ENCODE assay signal across 7 mouse cellular contexts in genomic region chr10:84441434-84441785, GRCm38 (mm10). TPM values are rescaled to one million over a fixed set of nuclear protein-coding genes. Genes with fewer than 3 reads are reported as not detected.
DNase-seq lines count a peak whose midpoint lies in the region; ATAC-seq lines count a peak whose summit lies in the region.

No protein-coding gene starts in this region.

- H3K4me1 ChIP-seq in lung, embryonic 16.5 days (replicated peaks; ENCODE audit: control insufficient read depth, insufficient read depth, low read length) = peaks cover 21% of the 10 kb centered on the region
- peaks cover 46% of the 10 kb centered on the region for H3K4me1 ChIP-seq in embryonic facial prominence, embryonic 15.5 days
- peaks cover 25% of the 10 kb centered on the region for H3K4me1 ChIP-seq in stomach, embryonic 14.5 days (ENCODE audit: control insufficient read depth, insufficient read depth, low read length)

- peak overlapping the region; percentile 79 for H3K4me2 ChIP-seq in lung, embryonic 16.5 days (ENCODE audit: low read depth, low read length)
- peak overlapping the region; percentile 64 for H3K4me2 ChIP-seq in embryonic facial prominence, embryonic 15.5 days (replicated peaks)
- H3K4me2 ChIP-seq in stomach, embryonic 14.5 days (replicated peaks; ENCODE audit: low read depth, low read length) = peak overlapping the region; percentile 85

- no peaks in the 10 kb centered on the region for H3K27me3 ChIP-seq in lung, embryonic 16.5 days (ENCODE audit: control insufficient read depth, insufficient read depth, low read depth, low read length)
- H3K27me3 ChIP-seq in embryonic facial prominence, embryonic 15.5 days = no peaks in the 10 kb centered on the region
- no peaks in the 10 kb centered on the region for H3K27me3 ChIP-seq in stomach, embryonic 14.5 days (ENCODE audit: control insufficient read depth, insufficient read depth, low read length)

- peak overlapping the region; percentile 96 for H3K27ac ChIP-seq in lung, embryonic 16.5 days (ENCODE audit: low read length)
- peak overlapping the region; percentile 97 for H3K27ac ChIP-seq in embryonic facial prominence, embryonic 15.5 days (replicated peaks)
- peak overlapping the region; percentile 95 for H3K27ac ChIP-seq in stomach, embryonic 14.5 days (ENCODE audit: low read length)

- no peaks in the 10 kb centered on the region for H3K9me3 ChIP-seq in lung, embryonic 16.5 days (ENCODE audit: control insufficient read depth, low read length)
- H3K9me3 ChIP-seq in embryonic facial prominence, embryonic 15.5 days (replicated peaks) = no peaks in the 10 kb centered on the region
- H3K9me3 ChIP-seq in stomach, embryonic 14.5 days (ENCODE audit: control insufficient read depth, low read depth, low read length) = no peaks in the 10 kb centered on the region

- no peaks in the 10 kb centered on the region for H3K36me3 ChIP-seq in lung, embryonic 16.5 days (ENCODE audit: control insufficient read depth, insufficient read depth, low read length)
- H3K36me3 ChIP-seq in embryonic facial prominence, embryonic 15.5 days = no peaks in the 10 kb centered on the region
- no peaks in the 10 kb centered on the region for H3K36me3 ChIP-seq in stomach, embryonic 14.5 days (ENCODE audit: control insufficient read depth, insufficient read depth, low read length)

- no peak for ATAC-seq in lung, embryonic 16.5 days (ENCODE audit: low read depth)
- no peak for ATAC-seq in embryonic facial prominence, embryonic 15.5 days (ENCODE audit: insufficient number of reproducible peaks, low FRiP score, low TSS enrichment, low read depth)
- no peak for ATAC-seq in stomach, embryonic 14.5 days (ENCODE audit: insufficient number of reproducible peaks, insufficient read depth, low FRiP score, low read depth)

- peak overlapping the region; percentile 79 for H3K4me3 ChIP-seq in lung, embryonic 16.5 days (ENCODE audit: low read length)
- H3K4me3 ChIP-seq in embryonic facial prominence, embryonic 15.5 days (replicated peaks) = peak overlapping the region; percentile 68
- peak overlapping the region; percentile 82 for H3K4me3 ChIP-seq in stomach, embryonic 14.5 days (ENCODE audit: low read depth, low read length)

- peak overlapping the region; percentile 97 for H3K9ac ChIP-seq in lung, embryonic 16.5 days (ENCODE audit: low read length)
- peak overlapping the region; percentile 96 for H3K9ac ChIP-seq in embryonic facial prominence, embryonic 15.5 days
- peak overlapping the region; percentile 98 for H3K9ac ChIP-seq in stomach, embryonic 14.5 days (replicated peaks; ENCODE audit: low read depth, low read length)

- 2% methylated on average over 7 of the region's 7 CpGs for WGBS in lung, embryonic 16.5 days
- 0% methylated on average over 7 of the region's 7 CpGs for WGBS in embryonic facial prominence, embryonic 15.5 days
- WGBS in stomach, embryonic 14.5 days = under 1% methylated on average over 7 of the region's 7 CpGs

- intact Hi-C loops in gastrocnemius, postnatal 14 days (cut with DNase I; ENCODE audit: low total_unique reads) = no loop called here

- no peak for DNase-seq in lung, postnatal 25 days (ENCODE audit: low spot score)
- peak; percentile 58 to 62 for DNase-seq in kidney, postnatal 25 days
- no peak for DNase-seq in thymus, postnatal 0 days (ENCODE audit: low spot score)
- DNase-seq in gastrocnemius, postnatal 14 days = no peak

RNA-seq across cellular contexts. Expression of gene Nuak1, which starts 1.0 kb away (rescaled TPM):
- 2.2 and 2.6 TPM in 2 replicates for polyA plus RNA-seq in lung, embryonic 16.5 days (2015; fragmentation: Nextera tagmentation; extraction: Ambion mirVana)
- polyA plus RNA-seq in embryonic facial prominence, embryonic 15.5 days (2015; fragmentation: Nextera tagmentation; extraction: Ambion mirVana) = 3.3 and 3.4 TPM in 2 replicates
- polyA plus RNA-seq in stomach, embryonic 14.5 days (2014; fragmentation: Nextera tagmentation; extraction: Ambion mirVana) = 0.94 and 1.4 TPM in 2 replicates
- 0.50 and 0.73 TPM in 2 replicates for polyA plus RNA-seq in thymus, postnatal 0 days (2015; fragmentation: Nextera tagmentation; extraction: Ambion mirVana)
- total RNA-seq in gastrocnemius, postnatal 14 days (2021) = 10 to 100 TPM; 12.1 to 15.0 TPM

Comparison
In these comparisons a context has a peak if more than half of its experiments do, and no peak if none do; other contexts are left out.
1. DNase-seq: peak in kidney, postnatal 25 days (2 of 2); none in lung, postnatal 25 days (single experiment), thymus, postnatal 0 days (single experiment) and gastrocnemius, postnatal 14 days (single experiment).
2. Peak in every context shown above with its lines, with median percentiles within 50 percentile points of each other: H3K27ac ChIP-seq, H3K4me2 ChIP-seq, H3K4me3 ChIP-seq and H3K9ac ChIP-seq.